Mouse (Mus musculus): ENCODE data around the gene Hlcs. TPM values are rescaled to one million over a fixed set of nuclear protein-coding genes. Genes with fewer than 3 reads are reported as not detected.

Gene Hlcs
- polyA plus RNA-seq, 1 experiment: 7.5 TPM

- TF ChIP-seq CTCF (IDR thresholded peaks at IDR 0.05; ENCODE audit: control insufficient read depth, insufficient read depth, low read length) (no peak), POLR2A (IDR thresholded peaks at IDR 0.05; ENCODE audit: borderline replicate concordance, control insufficient read depth, low read depth, low read length) (no peak)
- H3K27ac ChIP-seq (ENCODE audit: control insufficient read depth, insufficient read depth, low read depth, low read length, poor library complexity): no peak overlapping the region
- no peak overlapping the region for H3K4me3 ChIP-seq (replicated peaks; ENCODE audit: control insufficient read depth, low read depth, low read length)
- no peaks in the 10 kb centered on the region; the same call in 1 of the 2 replicates for H3K4me1 ChIP-seq (ENCODE audit: control insufficient read depth, insufficient read depth, low read length)
- 84% methylated on average over 19 of the region's 19 CpGs for WGBS
Observed at GRCm38 (mm10) chr16:94262501-94262900, 50.9 kb downstream of the Hlcs start.

DNA sequence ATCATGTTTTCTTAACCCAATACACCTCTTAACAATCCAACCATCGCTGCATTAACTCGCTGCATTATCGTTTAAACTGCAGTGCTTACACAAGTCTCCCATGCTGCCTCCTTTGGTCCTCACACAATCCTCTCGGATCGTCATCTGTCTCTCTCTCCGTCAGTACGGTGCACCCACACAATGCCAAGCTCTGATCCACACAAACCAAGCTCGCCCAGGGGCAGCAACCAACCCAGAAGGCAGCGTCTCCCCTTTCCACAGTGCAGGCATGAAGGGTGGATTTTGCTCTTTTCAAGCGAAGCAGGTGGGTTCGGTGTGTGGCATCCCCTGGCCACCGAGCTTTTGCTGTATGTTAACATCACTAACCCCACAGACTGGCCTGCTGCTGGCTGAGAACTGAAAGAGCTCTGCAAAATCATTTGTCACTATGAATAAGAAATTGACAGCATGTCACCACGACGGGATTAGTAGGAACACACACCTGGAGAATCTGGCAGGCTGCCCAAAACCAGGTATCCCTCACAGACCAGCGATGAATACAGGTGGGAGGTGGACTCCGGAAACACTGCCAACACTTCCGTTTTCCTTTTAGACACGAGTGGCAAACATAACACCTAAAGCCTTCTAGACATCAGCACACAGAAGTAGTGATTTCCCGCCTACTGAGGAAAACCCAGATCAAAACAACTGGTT lies 52.3 kb downstream of the Hlcs start:
- TF ChIP-seq CTCF (IDR thresholded peaks at IDR 0.05; ENCODE audit: control insufficient read depth, insufficient read depth, low read length) (no peak), POLR2A (IDR thresholded peaks at IDR 0.05; ENCODE audit: borderline replicate concordance, control insufficient read depth, low read depth, low read length) (no peak)
- Histone ChIP-seq H3K27ac (ENCODE audit: control insufficient read depth, insufficient read depth, low read depth, low read length, poor library complexity) (no peak overlapping the region), H3K4me1 (ENCODE audit: control insufficient read depth, insufficient read depth, low read length) (no peaks in the 10 kb centered on the region; the same call in 1 of the 2 replicates), H3K4me3 (replicated peaks; ENCODE audit: control insufficient read depth, low read depth, low read length) (no peak overlapping the region)
- 88% methylated on average over 19 of the region's 19 CpGs for WGBS

DNA sequence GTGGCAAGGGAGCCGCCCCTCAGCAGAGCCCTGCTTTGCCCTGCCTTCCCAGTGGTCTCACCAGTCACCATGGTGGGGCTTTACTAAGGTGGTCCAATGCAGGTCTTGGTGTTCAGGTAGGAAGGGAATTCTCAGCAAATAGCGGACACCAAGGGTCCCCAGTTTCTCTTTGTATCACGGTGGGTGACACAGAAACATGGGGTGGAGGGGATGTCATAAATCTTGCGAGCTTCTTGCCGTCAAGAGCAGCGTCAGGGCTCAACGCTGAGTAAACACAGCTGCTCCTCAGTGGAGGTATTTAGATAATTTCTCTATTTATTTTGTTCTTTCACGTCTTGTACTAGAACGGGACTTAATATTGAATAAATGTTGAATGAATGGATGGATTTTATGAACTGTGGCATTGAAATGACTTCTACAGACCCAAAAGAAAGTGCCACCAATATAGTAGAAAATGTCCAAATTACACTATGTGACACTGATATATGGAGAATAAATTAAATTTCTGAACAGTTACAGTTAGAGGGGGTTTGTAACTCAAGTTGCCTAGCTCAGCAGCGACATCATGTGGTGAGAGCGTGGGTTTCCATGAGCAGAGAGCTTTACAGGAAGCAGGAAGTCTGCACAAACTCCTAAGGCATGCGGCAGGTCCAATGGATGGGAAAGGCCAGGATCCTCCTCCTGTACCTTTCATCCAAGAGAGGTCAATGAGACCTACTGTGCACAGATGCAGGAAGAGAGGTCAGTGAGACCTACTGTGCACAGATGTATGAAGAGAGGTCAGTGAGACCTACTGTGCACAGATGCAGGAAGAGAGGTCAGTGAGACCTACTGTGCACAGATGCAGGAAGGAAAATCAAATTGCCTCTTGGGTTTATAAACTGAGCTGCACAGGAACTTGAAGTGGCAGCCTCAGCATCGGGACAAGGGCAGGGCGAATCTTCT lies 54.7 kb downstream of the Hlcs start:
- no peaks in the 10 kb centered on the region; the same call in 1 of the 2 replicates for H3K4me1 ChIP-seq (ENCODE audit: control insufficient read depth, insufficient read depth, low read length)
- no peak overlapping the region for H3K4me3 ChIP-seq (replicated peaks; ENCODE audit: control insufficient read depth, low read depth, low read length)
- H3K27ac ChIP-seq (ENCODE audit: control insufficient read depth, insufficient read depth, low read depth, low read length, poor library complexity): no peak overlapping the region
- TF ChIP-seq POLR2A (IDR thresholded peaks at IDR 0.05; ENCODE audit: borderline replicate concordance, control insufficient read depth, low read depth, low read length) (no peak), CTCF (IDR thresholded peaks at IDR 0.05; ENCODE audit: control insufficient read depth, insufficient read depth, low read length) (peak; percentile 89)
- WGBS: 63% methylated on average over 14 of the region's 14 CpGs

- Histone ChIP-seq H3K27ac (ENCODE audit: control insufficient read depth, insufficient read depth, low read depth, low read length, poor library complexity) (no peak overlapping the region), H3K4me1 (ENCODE audit: control insufficient read depth, insufficient read depth, low read length) (no peaks in the 10 kb centered on the region; the same call in 1 of the 2 replicates), H3K4me3 (replicated peaks; ENCODE audit: control insufficient read depth, low read depth, low read length) (no peak overlapping the region)
- TF ChIP-seq POLR2A (IDR thresholded peaks at IDR 0.05; ENCODE audit: borderline replicate concordance, control insufficient read depth, low read depth, low read length): no peak
- TF ChIP-seq CTCF (IDR thresholded peaks at IDR 0.05; ENCODE audit: control insufficient read depth, insufficient read depth, low read length): no peak
- 85% methylated on average over 4 of the region's 4 CpGs for WGBS
Observed at GRCm38 (mm10) chr16:94255592-94255991, 57.8 kb downstream of the Hlcs start.

DNA sequence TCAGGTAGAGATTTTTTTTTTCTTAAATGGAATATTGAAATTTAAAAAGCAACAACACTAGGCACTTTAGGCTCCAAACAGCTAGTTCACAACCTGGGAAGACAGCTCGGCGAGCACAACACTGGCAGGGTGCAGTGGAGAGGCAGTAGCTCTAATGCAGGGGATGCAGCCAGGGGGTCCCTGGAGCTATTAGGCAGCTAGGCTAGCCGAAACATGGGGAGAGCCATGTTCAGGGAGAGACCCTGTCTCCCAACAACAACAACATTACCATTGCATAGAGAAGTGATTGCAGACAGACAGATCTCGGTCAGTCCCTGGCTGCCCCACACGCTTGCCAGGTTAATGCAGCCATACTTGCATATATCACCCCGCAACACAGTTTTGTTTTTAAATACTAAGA lies 58.3 kb downstream of the Hlcs start:
- Histone ChIP-seq H3K4me3 (replicated peaks; ENCODE audit: control insufficient read depth, low read depth, low read length) (no peak overlapping the region), H3K27ac (ENCODE audit: control insufficient read depth, insufficient read depth, low read depth, low read length, poor library complexity) (no peak overlapping the region), H3K4me1 (ENCODE audit: control insufficient read depth, insufficient read depth, low read length) (no peaks in the 10 kb centered on the region; the same call in 1 of the 2 replicates)
- no peak for TF ChIP-seq CTCF (IDR thresholded peaks at IDR 0.05; ENCODE audit: control insufficient read depth, insufficient read depth, low read length)
- TF ChIP-seq POLR2A (IDR thresholded peaks at IDR 0.05; ENCODE audit: borderline replicate concordance, control insufficient read depth, low read depth, low read length): no peak
- 89% methylated on average over 6 of the region's 6 CpGs for WGBS

DNA sequence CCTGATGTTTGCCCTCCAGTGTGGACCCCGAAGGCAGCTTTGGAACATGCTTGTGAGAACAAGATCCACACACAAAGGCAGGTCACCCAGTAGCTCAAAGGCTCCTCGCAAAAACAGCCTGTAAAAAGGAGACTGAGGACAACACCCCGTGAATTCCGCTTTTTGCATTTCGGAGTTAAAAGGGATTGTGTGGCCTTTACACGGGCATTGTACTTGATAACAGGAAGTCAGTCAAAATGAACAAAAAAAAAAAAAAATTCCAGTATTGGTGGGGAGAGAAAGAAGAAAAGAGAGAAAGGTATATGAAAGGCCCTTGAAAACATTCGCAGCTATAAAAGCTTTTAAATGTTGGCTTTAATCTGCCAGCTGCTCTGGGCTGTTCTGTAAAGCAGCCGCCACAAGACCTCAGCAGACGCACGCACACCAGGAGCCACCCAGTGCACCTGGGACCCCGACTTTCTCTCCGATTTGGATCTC lies 58.9 kb downstream of the Hlcs start:
- H3K4me3 ChIP-seq (replicated peaks; ENCODE audit: control insufficient read depth, low read depth, low read length): no peak overlapping the region
- H3K27ac ChIP-seq (ENCODE audit: control insufficient read depth, insufficient read depth, low read depth, low read length, poor library complexity): no peak overlapping the region
- no peaks in the 10 kb centered on the region; the same call in 1 of the 2 replicates for H3K4me1 ChIP-seq (ENCODE audit: control insufficient read depth, insufficient read depth, low read length)
- WGBS: 81% methylated on average over 12 of the region's 12 CpGs
- no peak for TF ChIP-seq CTCF (IDR thresholded peaks at IDR 0.05; ENCODE audit: control insufficient read depth, insufficient read depth, low read length)
- no peak for TF ChIP-seq POLR2A (IDR thresholded peaks at IDR 0.05; ENCODE audit: borderline replicate concordance, control insufficient read depth, low read depth, low read length)

DNA sequence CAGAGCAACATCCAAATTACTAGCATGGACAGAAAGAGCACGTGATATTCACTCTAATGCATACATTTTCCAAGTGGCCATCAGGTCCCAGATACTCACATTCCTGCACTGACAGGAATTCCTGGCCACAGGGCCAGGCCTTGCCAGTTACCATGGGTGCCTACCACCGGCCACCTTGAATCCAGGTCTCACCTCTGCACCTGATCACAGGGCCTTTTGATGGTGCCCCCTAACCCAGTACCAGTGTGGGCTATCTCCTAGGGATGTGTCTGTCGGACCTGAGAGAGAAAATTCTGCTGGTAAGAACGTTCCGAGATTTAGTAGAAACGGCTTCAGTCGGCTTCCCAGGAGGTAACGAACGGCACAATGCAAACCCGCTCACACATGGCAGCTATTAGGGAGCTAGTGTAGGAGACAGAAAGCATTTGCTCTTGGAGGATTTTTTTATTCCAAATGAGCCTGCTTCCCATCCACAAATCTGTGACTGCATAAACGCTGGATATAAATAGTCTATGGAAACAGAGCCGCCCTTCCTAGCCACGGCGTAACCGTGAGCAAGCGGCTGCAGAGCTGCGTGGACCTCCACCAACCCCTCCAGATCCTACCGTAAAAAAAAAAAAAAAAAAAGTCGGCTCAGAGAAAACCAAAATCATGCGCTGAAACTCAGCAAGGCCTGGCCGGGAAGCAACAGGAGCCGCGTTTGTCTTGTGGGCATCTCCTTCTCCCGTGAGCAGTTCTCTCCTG lies 59.5 kb downstream of the Hlcs start:
- H3K4me3 ChIP-seq (replicated peaks; ENCODE audit: control insufficient read depth, low read depth, low read length): no peak overlapping the region
- TF ChIP-seq CTCF (IDR thresholded peaks at IDR 0.05; ENCODE audit: control insufficient read depth, insufficient read depth, low read length) (no peak), POLR2A (IDR thresholded peaks at IDR 0.05; ENCODE audit: borderline replicate concordance, control insufficient read depth, low read depth, low read length) (no peak)
- WGBS: 87% methylated on average over 24 of the region's 24 CpGs
- no peak overlapping the region for H3K27ac ChIP-seq (ENCODE audit: control insufficient read depth, insufficient read depth, low read depth, low read length, poor library complexity)
- H3K4me1 ChIP-seq (ENCODE audit: control insufficient read depth, insufficient read depth, low read length): no peaks in the 10 kb centered on the region; the same call in 1 of the 2 replicates

Data from bone marrow, adult 2 months (tissue).